Mouse (Mus musculus) CH12F3 (cell line): ENCODE measurements around the gene Tead3.
"Not testable (repeated sequence)": the region's sequence is repeated elsewhere in the genome, so short reads cannot be mapped to it uniquely, and the experiment has no call there.

ENCODE experiments used
- in situ Hi-C: fragments of 300-500 bp; cut with MboI; formaldehyde crosslinking; loops from 2 replicates; pipeline ENCODE4 v1.14.3; 2020; ENCODE audit warnings: low sequenced_read_pairs

Gene Tead3

GRCm38 (mm10) chr17:28331241-28332112 lies 19.1 kb downstream of the Tead3 start:
- in situ Hi-C loops = no loop called here

DNA sequence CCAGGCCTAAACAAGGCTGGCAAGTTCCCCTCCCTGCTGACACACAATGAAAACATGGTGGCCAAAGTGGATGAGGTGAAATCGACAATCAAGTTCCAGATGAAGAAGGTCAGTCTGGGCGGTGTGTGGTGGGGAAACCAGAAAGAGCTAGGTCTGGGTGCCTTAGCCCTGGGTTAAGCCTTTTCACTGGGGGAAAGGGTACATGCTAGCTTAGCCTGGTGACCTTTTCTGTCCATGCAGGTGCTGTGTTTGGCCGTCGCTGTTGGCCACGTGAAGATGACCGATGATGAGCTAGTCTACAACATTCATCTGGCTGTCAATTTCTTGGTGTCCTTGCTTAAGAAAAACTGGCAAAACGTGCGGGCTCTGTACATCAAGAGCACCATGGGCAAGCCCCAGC lies 20.0 kb downstream of the Tead3 start:
- in situ Hi-C loops = not testable (repeated sequence)

- in situ Hi-C loops = no loop called here
These were observed 20.4 kb downstream of the Tead3 start for GRCm38 (mm10) chr17:28330232-28330546.

GRCm38 (mm10) chr17:28329503-28330231 lies 20.9 kb downstream of the Tead3 start:
- in situ Hi-C loops = no loop called here

GRCm38 (mm10) chr17:28328946-28329345 lies 21.7 kb downstream of the Tead3 start:
- in situ Hi-C loops = no loop called here

GRCm38 (mm10) chr17:28328366-28328928 lies 22.2 kb downstream of the Tead3 start, which contains the start of gene Rpl10a:
Gene Rpl10a, plus strand, starts transcription at chr17:28328471.
- in situ Hi-C loops = no loop called here

DNA sequence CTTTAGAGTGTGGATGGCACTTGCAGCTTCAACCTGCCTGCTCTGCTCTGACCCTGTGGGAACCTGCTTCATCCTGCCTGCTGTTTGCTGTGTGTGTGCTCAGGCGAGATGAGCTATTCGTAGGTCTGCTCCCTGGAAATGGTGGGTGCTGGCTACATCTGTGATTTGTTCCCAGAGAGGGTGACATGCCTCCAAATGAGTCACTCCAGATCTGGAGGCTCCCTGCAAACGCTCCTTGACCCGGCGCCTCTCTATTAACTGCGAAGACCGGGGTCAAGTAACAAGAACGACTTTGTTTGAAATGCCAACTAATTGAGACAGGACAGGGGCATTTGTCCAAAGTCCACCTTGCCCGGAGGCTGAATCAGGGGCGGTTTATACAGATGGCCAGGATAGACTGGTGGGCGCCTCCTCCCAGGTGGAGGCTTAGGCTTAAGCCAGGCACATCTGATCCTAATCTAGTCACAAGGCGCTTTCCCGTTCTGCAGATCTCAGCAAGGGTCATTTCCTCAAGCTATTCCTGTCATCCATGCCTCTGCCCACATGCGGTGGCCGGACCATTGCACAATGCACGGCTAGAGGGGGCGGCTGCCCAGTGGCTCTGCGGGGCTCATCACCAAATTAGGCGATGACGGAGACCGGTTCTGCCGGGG lies 22.8 kb downstream of the Tead3 start:
- in situ Hi-C loops = no loop called here

DNA sequence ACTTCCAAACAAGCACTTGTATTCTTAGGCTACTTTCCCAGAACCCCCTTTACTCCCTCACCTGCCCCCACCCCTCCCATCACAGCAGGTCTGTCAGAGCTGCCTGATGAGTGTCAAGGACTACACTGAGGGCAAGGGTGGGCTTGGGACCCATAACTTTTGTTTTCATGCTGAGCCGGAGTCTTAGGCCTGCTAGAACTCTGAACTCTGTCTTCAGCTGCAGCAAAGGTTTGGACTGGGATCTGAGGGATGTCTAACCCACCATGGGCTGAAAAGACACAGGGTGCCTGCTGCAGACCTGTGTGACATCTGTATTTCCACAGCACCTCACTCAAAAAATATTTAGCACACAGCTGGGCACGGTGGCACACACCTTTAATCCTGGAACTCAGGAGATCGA lies 23.7 kb downstream of the Tead3 start:
- in situ Hi-C loops = no loop called here

- in situ Hi-C loops = no loop called here
These were observed 24.9 kb downstream of the Tead3 start for GRCm38 (mm10) chr17:28325751-28326150.

- in situ Hi-C loops = not testable (repeated sequence)
These were observed 26.2 kb downstream of the Tead3 start for GRCm38 (mm10) chr17:28324416-28324815.

DNA sequence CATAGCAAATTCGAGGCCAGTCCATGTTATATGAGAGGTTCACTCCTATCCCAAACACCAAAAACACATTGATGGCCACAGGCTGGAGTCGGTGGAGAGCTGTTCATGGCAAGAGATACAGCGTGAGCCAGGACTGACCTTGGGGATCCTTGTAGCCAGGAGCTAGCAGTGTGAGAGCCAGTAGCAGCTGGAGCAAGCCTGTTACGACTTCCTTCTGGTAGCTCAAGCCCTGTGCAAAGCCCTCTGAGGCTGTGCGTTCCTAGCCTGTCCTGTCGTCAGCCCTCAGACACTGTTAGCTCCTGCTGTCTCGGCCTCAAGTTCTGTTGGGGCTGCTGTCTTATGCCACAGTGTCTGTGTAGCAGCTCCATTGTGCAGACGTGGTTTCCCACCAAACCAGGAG lies 26.8 kb downstream of the Tead3 start:
- in situ Hi-C loops = no loop called here

- in situ Hi-C loops = no loop called here
These were observed 28.9 kb downstream of the Tead3 start for GRCm38 (mm10) chr17:28321700-28322099.

- in situ Hi-C loops = no loop called here
These were observed 32.9 kb downstream of the Tead3 start for GRCm38 (mm10) chr17:28317725-28318124.

DNA sequence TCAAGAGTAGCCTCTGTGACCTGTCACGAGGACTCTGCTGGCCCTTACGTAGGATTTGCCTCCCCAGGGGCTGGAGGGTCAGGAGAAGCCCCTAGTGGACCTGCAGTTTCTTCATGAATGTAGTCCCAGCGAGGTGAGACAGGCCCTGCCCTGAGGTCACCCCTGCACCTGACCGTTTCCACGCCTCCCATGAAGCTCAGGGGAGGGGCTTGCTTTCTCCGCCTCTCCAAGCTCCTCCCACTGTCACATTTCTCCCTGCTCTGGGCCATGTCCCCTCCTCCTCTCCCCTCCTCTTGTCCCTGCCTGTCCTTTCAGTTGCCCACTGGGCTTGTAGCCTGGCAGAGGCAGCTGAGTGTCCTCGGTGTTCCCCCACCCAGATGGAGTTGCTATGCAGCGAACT lies 33.5 kb downstream of the Tead3 start:
- in situ Hi-C loops = no loop called here

GRCm38 (mm10) chr17:28316476-28316875 lies 34.1 kb downstream of the Tead3 start:
- in situ Hi-C loops = no loop called here

GRCm38 (mm10) chr17:28315611-28316160 lies 34.9 kb downstream of the Tead3 start:
- in situ Hi-C loops = no loop called here

DNA sequence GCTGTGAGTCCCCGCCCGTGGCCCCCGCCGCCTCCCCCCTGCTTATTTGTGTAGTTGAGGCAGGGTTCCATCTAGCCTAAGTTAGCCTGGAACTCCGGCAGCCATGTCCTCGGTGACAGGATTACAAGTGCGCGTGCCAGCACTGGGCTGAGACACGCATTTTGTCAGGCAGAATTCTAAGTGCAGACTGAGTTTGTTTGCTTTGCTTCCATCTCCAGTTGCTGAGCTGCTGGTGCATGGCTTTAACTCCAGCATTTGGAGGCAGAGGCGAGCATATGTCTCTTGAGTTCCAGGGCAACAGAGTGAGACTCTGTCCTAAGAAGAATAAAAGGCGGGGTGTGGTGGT lies 36.8 kb downstream of the Tead3 start:
- in situ Hi-C loops = no loop called here

DNA sequence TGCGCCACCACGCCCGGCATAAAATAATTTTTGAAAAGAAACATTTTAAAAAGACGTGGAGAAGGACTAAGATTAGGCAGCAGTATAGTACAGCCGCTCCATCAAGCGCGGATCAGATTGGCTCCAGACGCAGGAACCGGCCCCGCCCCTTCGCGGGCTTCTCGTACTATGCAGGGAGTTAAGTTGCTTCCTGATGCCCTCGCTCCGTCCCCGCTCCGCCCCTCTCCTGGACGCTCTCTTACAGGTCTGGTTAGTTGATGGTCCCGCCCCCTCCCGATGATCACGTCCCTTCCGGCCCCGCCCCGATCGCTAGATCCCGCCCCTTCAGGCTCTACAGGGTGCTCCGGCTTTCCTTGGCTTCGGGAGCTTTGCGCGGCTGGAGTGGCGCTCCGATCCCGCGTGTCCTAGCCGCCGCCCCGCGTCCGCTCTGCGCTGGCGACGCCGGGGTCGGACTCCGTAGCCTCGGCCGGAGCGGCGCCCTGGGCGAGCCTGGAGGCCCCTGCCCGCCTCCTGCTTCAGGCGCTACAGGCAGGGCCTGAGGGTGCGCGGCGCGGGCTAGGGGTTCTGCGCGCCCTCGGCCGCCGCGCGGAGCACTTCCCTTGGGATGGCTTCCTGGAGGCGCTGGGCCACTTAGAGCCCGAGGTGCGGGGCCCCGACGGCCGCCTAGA lies 37.3 kb downstream of the Tead3 start, which contains the start of gene Fance:
Gene Fance, plus strand, starts transcription at position 308 of the 668 bp plus-strand sequence.
- in situ Hi-C loops = no loop called here

GRCm38 (mm10) chr17:28312232-28313211 lies 38.1 kb downstream of the Tead3 start:
- in situ Hi-C loops = no loop called here
